Mouse (Mus musculus) CD4-positive naive resting alpha-beta T cell, adult 57 days (primary cell): ENCODE results near the gene Olfr1461. TPM values are rescaled to one million over a fixed set of nuclear protein-coding genes. Genes with fewer than 3 reads are reported as not detected.

Experiments
- total RNA-seq: library from RNA; stranded (reverse); gene quantifications from one replicate; pipeline ENCODE4 v1.2.4, GENCODE M21; 2023

The Olfr1461 gene
- total RNA-seq, result not detected

GRCm38 (mm10) chr19:13162700-13163099, at the start of gene Olfr1461:
Gene Olfr1461 (plus strand): TSS chr19:13163000.

GRCm38 (mm10) chr19:13149449-13149848, 13.4 kb upstream of the Olfr1461 start, which contains the start of gene Olfr1459:
Gene Olfr1459 (minus strand): TSS chr19:13149549.

GRCm38 (mm10) chr19:13185434-13185833, 22.6 kb downstream of the Olfr1461 start, which contains the start of gene Olfr1462:
Gene Olfr1462 (plus strand): TSS chr19:13185734.

Other genes with a start within 250 kb of the Olfr1461 start
- gene Olfr1448, start 238.6 kb upstream of the Olfr1461 start, total RNA-seq, result not detected
- gene Olfr1449, start 232.2 kb upstream of the Olfr1461 start, total RNA-seq, result not detected
- not detected for gene Olfr1450, start 212.7 kb upstream of the Olfr1461 start, total RNA-seq
- not detected for gene Olfr1451, start 168.0 kb upstream of the Olfr1461 start, total RNA-seq
- gene Olfr1453, start 134.7 kb upstream of the Olfr1461 start, total RNA-seq, result not detected
- gene Olfr1454, start 102.4 kb upstream of the Olfr1461 start, total RNA-seq, result not detected
- not detected for gene Olfr1457, start 65.1 kb upstream of the Olfr1461 start, total RNA-seq
- not detected for gene Olfr1458, start 56.2 kb upstream of the Olfr1461 start, total RNA-seq
- 0.12 TPM for gene Olfr1459, start 13.5 kb upstream of the Olfr1461 start, total RNA-seq
- gene Olfr1462, start 22.7 kb downstream of the Olfr1461 start, total RNA-seq, result not detected
- not detected for gene Olfr1463, start 68.3 kb downstream of the Olfr1461 start, total RNA-seq
- gene Olfr1465, start 152.5 kb downstream of the Olfr1461 start, total RNA-seq, result not detected
- not detected for gene Olfr1466, start 175.9 kb downstream of the Olfr1461 start, total RNA-seq
- not detected for gene Olfr1467, start 199.2 kb downstream of the Olfr1461 start, total RNA-seq
- not detected for gene Olfr1469, start 244.8 kb downstream of the Olfr1461 start, total RNA-seq